Mouse (Mus musculus): ENCODE measurements around the gene Eva1b. TPM values are rescaled to one million over a fixed set of nuclear protein-coding genes. Genes with fewer than 3 reads are reported as not detected.
"Not testable (repeated sequence)": the region's sequence is repeated elsewhere in the genome, so short reads cannot be mapped to it uniquely, and the experiment has no call there.

Eva1b gene
- total RNA-seq, 1 experiment = 48.7 TPM

GRCm38 (mm10) chr4:126163067-126163659 is 15.6 kb downstream of the Eva1b start, which contains the start of gene Sh3d21:
Sh3d21 (minus strand) TSS chr4:126163491.
- Histone ChIP-seq H3K9ac (ENCODE audit: insufficient read depth, low read depth, low read length, poor library complexity, severe bottlenecking) (peak within 1 kb of the TSS; percentile 80), H3K4me3 (ENCODE audit: insufficient read depth in 1 of 2, low read depth in 1 of 2, low read length in 2 of 2, poor library complexity in 1 of 2, severe bottlenecking in 1 of 2) (peak within 1 kb of the TSS; percentile 74 to 75), H3K27ac (ENCODE audit: insufficient read depth, low read depth, low read length, poor library complexity, severe bottlenecking) (peak within 1 kb of the TSS; percentile 54), H3K9me3 (ENCODE audit: control insufficient read depth, insufficient read depth, low read depth, low read length) (no peaks in the 10 kb centered on the region), H3K4me1 (ENCODE audit: control insufficient read depth in 2 of 2, insufficient read depth in 2 of 2, low read length in 2 of 2, poor library complexity in 1 of 2) (peaks cover 4 to 15% of the 10 kb centered on the region in 2 experiments), H3K36me3 (ENCODE audit: control insufficient read depth, insufficient read depth, low read length, poor library complexity, severe bottlenecking) (peaks cover 23% of the 10 kb centered on the region)
- in situ Hi-C loops (cut with MboI; ENCODE audit: low sequenced_read_pairs in 2 of 2, unreplicated experiment in 2 of 2) = no loop called here
- no peak for TF ChIP-seq MAFK (IDR thresholded peaks at IDR 0.05; ENCODE audit: insufficient read depth, low read depth, low read length)
- no peak for TF ChIP-seq CHD2 (IDR thresholded peaks at IDR 0.05; ENCODE audit: low read depth, low read length)
- no peak for TF ChIP-seq ZC3H11A (IDR thresholded peaks at IDR 0.05; ENCODE audit: borderline replicate concordance, low read depth, low read length)
- TF ChIP-seq HCFC1 (IDR thresholded peaks at IDR 0.05; ENCODE audit: borderline replicate concordance, insufficient read depth, low read length) = no peak
- TF ChIP-seq ZNF384 (IDR thresholded peaks at IDR 0.05; ENCODE audit: low read depth, low read length) = no peak
- DNase-seq (ENCODE audit: low read depth, low spot score) = peak; percentile 33

- TF ChIP-seq CHD2 (IDR thresholded peaks at IDR 0.05; ENCODE audit: low read depth, low read length) = no peak
- TF ChIP-seq MAFK (IDR thresholded peaks at IDR 0.05; ENCODE audit: insufficient read depth, low read depth, low read length) = no peak
- no peak for TF ChIP-seq ZC3H11A (IDR thresholded peaks at IDR 0.05; ENCODE audit: borderline replicate concordance, low read depth, low read length)
- TF ChIP-seq HCFC1 (IDR thresholded peaks at IDR 0.05; ENCODE audit: borderline replicate concordance, insufficient read depth, low read length) = no peak
- no peak for DNase-seq (ENCODE audit: low read depth, low spot score)
- H3K9me3 ChIP-seq (ENCODE audit: control insufficient read depth, insufficient read depth, low read depth, low read length) = no peaks in the 10 kb centered on the region
- peak overlapping the region in 1 of 2 experiments; percentile 75; a peak in 1 of 4 replicates for H3K4me3 ChIP-seq (ENCODE audit: insufficient read depth in 1 of 2, low read depth in 1 of 2, low read length in 2 of 2, poor library complexity in 1 of 2, severe bottlenecking in 1 of 2)
- H3K4me1 ChIP-seq (ENCODE audit: control insufficient read depth in 2 of 2, insufficient read depth in 2 of 2, low read length in 2 of 2, poor library complexity in 1 of 2) = peaks cover 4 to 15% of the 10 kb centered on the region in 2 experiments
- in situ Hi-C loops (cut with MboI; ENCODE audit: low sequenced_read_pairs in 2 of 2, unreplicated experiment in 2 of 2) = no loop called here
- peak overlapping the region; percentile 43; the same call in 1 of the 2 replicates for H3K27ac ChIP-seq (ENCODE audit: insufficient read depth, low read depth, low read length, poor library complexity, severe bottlenecking)
- peaks cover 26% of the 10 kb centered on the region for H3K36me3 ChIP-seq (ENCODE audit: control insufficient read depth, insufficient read depth, low read length, poor library complexity, severe bottlenecking)
- no peak overlapping the region for H3K9ac ChIP-seq (ENCODE audit: insufficient read depth, low read depth, low read length, poor library complexity, severe bottlenecking)
These were observed 16.1 kb downstream of the Eva1b start for GRCm38 (mm10) chr4:126163685-126164084.

- in situ Hi-C loops (cut with MboI; ENCODE audit: low sequenced_read_pairs in 2 of 2, unreplicated experiment in 2 of 2); DNase-seq (ENCODE audit: low read depth, low spot score); H3K4me3 ChIP-seq (ENCODE audit: insufficient read depth in 1 of 2, low read depth in 1 of 2, low read length in 2 of 2, poor library complexity in 1 of 2, severe bottlenecking in 1 of 2); H3K27ac ChIP-seq (ENCODE audit: insufficient read depth, low read depth, low read length, poor library complexity, severe bottlenecking); H3K9me3 ChIP-seq (ENCODE audit: control insufficient read depth, insufficient read depth, low read depth, low read length); H3K9ac ChIP-seq (ENCODE audit: insufficient read depth, low read depth, low read length, poor library complexity, severe bottlenecking): not testable (repeated sequence)
- peaks cover 4 to 15% of the 10 kb centered on the region in 2 experiments for H3K4me1 ChIP-seq (ENCODE audit: control insufficient read depth in 2 of 2, insufficient read depth in 2 of 2, low read length in 2 of 2, poor library complexity in 1 of 2)
- H3K36me3 ChIP-seq (ENCODE audit: control insufficient read depth, insufficient read depth, low read length, poor library complexity, severe bottlenecking) = peaks cover 32% of the 10 kb centered on the region
These were observed 17.5 kb downstream of the Eva1b start for GRCm38 (mm10) chr4:126165092-126165491.

DNA sequence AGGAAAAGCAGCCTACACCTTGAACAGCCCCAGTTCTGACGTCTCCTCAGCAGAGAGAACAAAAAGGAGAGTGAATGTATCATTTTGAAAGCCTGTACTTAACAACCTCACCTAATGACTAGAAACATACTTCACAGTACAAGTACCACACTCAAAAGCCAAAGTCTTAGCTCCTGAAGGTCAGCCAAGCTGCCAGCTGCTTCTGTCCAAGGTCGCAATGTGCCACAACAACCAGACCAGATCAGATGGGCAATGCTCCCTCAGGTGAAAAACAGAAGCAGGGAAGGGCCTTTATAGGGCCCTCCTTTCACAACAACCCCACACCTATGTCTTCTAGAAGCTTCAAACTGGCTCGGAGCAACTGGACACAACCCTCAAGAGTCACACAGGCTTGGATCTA is 18.5 kb downstream of the Eva1b start:
- Histone ChIP-seq H3K4me3 (ENCODE audit: insufficient read depth in 1 of 2, low read depth in 1 of 2, low read length in 2 of 2, poor library complexity in 1 of 2, severe bottlenecking in 1 of 2) (no peak overlapping the region), H3K27ac (ENCODE audit: insufficient read depth, low read depth, low read length, poor library complexity, severe bottlenecking) (no peak overlapping the region), H3K4me1 (ENCODE audit: control insufficient read depth in 2 of 2, insufficient read depth in 2 of 2, low read length in 2 of 2, poor library complexity in 1 of 2) (peaks cover 4 to 15% of the 10 kb centered on the region in 2 experiments), H3K36me3 (ENCODE audit: control insufficient read depth, insufficient read depth, low read length, poor library complexity, severe bottlenecking) (peaks cover 39% of the 10 kb centered on the region), H3K9me3 (ENCODE audit: control insufficient read depth, insufficient read depth, low read depth, low read length) (no peaks in the 10 kb centered on the region), H3K9ac (ENCODE audit: insufficient read depth, low read depth, low read length, poor library complexity, severe bottlenecking) (no peak overlapping the region)
- DNase-seq (ENCODE audit: low read depth, low spot score) = no peak
- TF ChIP-seq MAFK (IDR thresholded peaks at IDR 0.05; ENCODE audit: insufficient read depth, low read depth, low read length) = no peak
- no peak for TF ChIP-seq CHD2 (IDR thresholded peaks at IDR 0.05; ENCODE audit: low read depth, low read length)
- TF ChIP-seq HCFC1 (IDR thresholded peaks at IDR 0.05; ENCODE audit: borderline replicate concordance, insufficient read depth, low read length) = no peak
- no peak for TF ChIP-seq ZC3H11A (IDR thresholded peaks at IDR 0.05; ENCODE audit: borderline replicate concordance, low read depth, low read length)
- no peak for TF ChIP-seq ZNF384 (IDR thresholded peaks at IDR 0.05; ENCODE audit: low read depth, low read length)
- in situ Hi-C loops (cut with MboI; ENCODE audit: low sequenced_read_pairs in 2 of 2, unreplicated experiment in 2 of 2) = no loop called here

GRCm38 (mm10) chr4:126168851-126169250 is 21.3 kb downstream of the Eva1b start:
- Histone ChIP-seq H3K9ac (ENCODE audit: insufficient read depth, low read depth, low read length, poor library complexity, severe bottlenecking) (no peak overlapping the region), H3K4me1 (ENCODE audit: control insufficient read depth in 2 of 2, insufficient read depth in 2 of 2, low read length in 2 of 2, poor library complexity in 1 of 2) (peaks cover 4 to 8% of the 10 kb centered on the region in 2 experiments; a peak in 3 of 4 replicates)
- in situ Hi-C loops (cut with MboI; ENCODE audit: low sequenced_read_pairs in 2 of 2, unreplicated experiment in 2 of 2) = no loop called here

DNA sequence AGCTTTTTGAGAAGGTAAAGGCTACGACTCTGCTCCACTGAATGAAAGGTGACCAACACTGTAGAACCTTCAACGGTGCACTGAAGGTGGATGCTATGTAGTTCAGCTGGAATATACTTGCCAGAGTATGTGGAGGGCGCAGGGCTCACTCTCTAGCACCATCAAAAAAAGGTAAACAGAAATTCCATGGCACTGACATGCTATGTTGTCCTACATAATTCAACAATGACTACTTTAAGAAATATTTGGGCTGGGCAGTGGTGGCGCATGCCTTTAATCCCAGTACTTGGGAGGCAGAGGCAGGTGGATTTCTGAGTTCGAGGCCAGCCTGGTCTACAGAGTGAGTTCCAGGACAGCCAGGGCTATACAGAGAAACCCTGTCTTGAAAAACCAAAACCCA is 23.2 kb downstream of the Eva1b start:
- H3K27ac ChIP-seq (ENCODE audit: insufficient read depth, low read depth, low read length, poor library complexity, severe bottlenecking); DNase-seq (ENCODE audit: low read depth, low spot score); H3K4me3 ChIP-seq (ENCODE audit: insufficient read depth in 1 of 2, low read depth in 1 of 2, low read length in 2 of 2, poor library complexity in 1 of 2, severe bottlenecking in 1 of 2); H3K9ac ChIP-seq (ENCODE audit: insufficient read depth, low read depth, low read length, poor library complexity, severe bottlenecking); H3K4me1 ChIP-seq (ENCODE audit: control insufficient read depth in 2 of 2, insufficient read depth in 2 of 2, low read length in 2 of 2, poor library complexity in 1 of 2); H3K9me3 ChIP-seq (ENCODE audit: control insufficient read depth, insufficient read depth, low read depth, low read length); in situ Hi-C loops (cut with MboI; ENCODE audit: low sequenced_read_pairs in 2 of 2, unreplicated experiment in 2 of 2): not testable (repeated sequence)
- peaks cover 45% of the 10 kb centered on the region for H3K36me3 ChIP-seq (ENCODE audit: control insufficient read depth, insufficient read depth, low read length, poor library complexity, severe bottlenecking)

More at GRCm38 (mm10) chr4:126168851-126169250, 21.3 kb downstream of the Eva1b start:
- no peak for DNase-seq (ENCODE audit: low read depth, low spot score)
- H3K4me3 ChIP-seq (ENCODE audit: insufficient read depth in 1 of 2, low read depth in 1 of 2, low read length in 2 of 2, poor library complexity in 1 of 2, severe bottlenecking in 1 of 2) = no peak overlapping the region
- no peak for TF ChIP-seq MAFK (IDR thresholded peaks at IDR 0.05; ENCODE audit: insufficient read depth, low read depth, low read length)
- no peak for TF ChIP-seq HCFC1 (IDR thresholded peaks at IDR 0.05; ENCODE audit: borderline replicate concordance, insufficient read depth, low read length)
- TF ChIP-seq ZNF384 (IDR thresholded peaks at IDR 0.05; ENCODE audit: low read depth, low read length) = no peak
- TF ChIP-seq ZC3H11A (IDR thresholded peaks at IDR 0.05; ENCODE audit: borderline replicate concordance, low read depth, low read length) = no peak
- TF ChIP-seq CHD2 (IDR thresholded peaks at IDR 0.05; ENCODE audit: low read depth, low read length) = no peak
- H3K9me3 ChIP-seq (ENCODE audit: control insufficient read depth, insufficient read depth, low read depth, low read length) = no peaks in the 10 kb centered on the region
- H3K36me3 ChIP-seq (ENCODE audit: control insufficient read depth, insufficient read depth, low read length, poor library complexity, severe bottlenecking) = peaks cover 47% of the 10 kb centered on the region
- H3K27ac ChIP-seq (ENCODE audit: insufficient read depth, low read depth, low read length, poor library complexity, severe bottlenecking) = no peak overlapping the region
